Mouse (Mus musculus): ENCODE data around the gene Sf3a1. TPM values are rescaled to one million over a fixed set of nuclear protein-coding genes. Genes with fewer than 3 reads are reported as not detected.

Sf3a1 gene
- polyA plus RNA-seq, 1 experiment = 35.1 TPM

DNA sequence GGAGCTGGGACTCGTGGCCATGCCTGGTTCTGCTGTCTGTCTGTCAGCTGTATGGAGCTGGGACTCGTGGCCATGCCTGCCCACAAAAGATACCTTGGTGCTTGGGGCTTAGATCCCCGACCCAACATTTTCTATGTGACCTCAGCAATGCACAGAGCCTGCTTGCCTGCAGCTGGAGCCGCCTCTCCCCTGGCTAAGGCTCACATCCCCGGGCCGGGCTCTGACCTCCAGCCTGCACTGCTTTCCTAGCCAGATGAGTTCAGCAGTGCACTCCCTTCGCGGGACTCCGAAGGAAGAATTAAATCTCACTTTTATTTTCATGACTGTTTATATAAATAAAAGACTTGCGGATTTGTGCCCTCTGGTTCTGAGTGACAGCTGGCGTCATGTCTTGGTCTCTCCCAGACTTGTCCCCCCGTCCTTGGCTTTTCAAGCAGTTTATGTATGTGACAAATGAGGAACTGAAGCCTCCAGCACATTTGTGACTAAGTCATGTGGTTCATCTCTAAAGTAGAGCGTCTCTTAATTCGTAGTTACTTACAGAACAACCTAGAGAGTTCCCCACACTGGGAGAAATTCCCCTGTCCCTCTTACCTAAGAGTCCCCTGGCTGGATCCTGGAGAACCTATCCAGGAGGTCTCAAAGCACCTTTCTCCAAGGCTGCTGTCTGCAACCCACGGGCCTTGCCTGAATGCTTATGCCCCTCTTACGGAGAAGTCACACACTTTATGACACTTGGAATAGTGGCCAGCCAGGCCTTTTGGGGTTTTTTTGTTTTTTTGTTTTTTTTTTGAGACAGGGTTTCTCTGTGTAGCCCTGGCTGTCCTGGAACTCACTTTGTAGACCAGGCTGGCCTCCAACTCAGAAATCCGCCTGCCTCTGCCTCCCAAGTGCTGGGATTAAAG, 62.1 kb downstream of the Sf3a1 start:
- no peak overlapping the region for H3K4me3 ChIP-seq (ENCODE audit: control insufficient read depth, low read depth, low read length)
- H3K4me1 ChIP-seq (ENCODE audit: control insufficient read depth, insufficient read depth, low read length) = peaks cover 16% of the 10 kb centered on the region
- no peak overlapping the region for H3K27ac ChIP-seq (ENCODE audit: control insufficient read depth, insufficient read depth, low read depth, low read length)
- TF ChIP-seq CTCF (IDR thresholded peaks at IDR 0.05; ENCODE audit: control insufficient read depth, insufficient read depth, insufficient replicate concordance, low read depth, low read length) (no peak), POLR2A (IDR thresholded peaks at IDR 0.05; ENCODE audit: control insufficient read depth, low read depth, low read length) (no peak)
- H3K36me3 ChIP-seq (ENCODE audit: control insufficient read depth, insufficient read depth, low read length) = no peaks in the 10 kb centered on the region
- no peaks in the 10 kb centered on the region for H3K27me3 ChIP-seq (ENCODE audit: control insufficient read depth, insufficient read depth, low read length)

GRCm38 (mm10) chr11:4223393-4224188, 63.4 kb downstream of the Sf3a1 start:
- Histone ChIP-seq H3K4me1 (ENCODE audit: control insufficient read depth, insufficient read depth, low read length) (peaks cover 8% of the 10 kb centered on the region), H3K4me3 (ENCODE audit: control insufficient read depth, low read depth, low read length) (no peak overlapping the region), H3K27ac (ENCODE audit: control insufficient read depth, insufficient read depth, low read depth, low read length) (no peak overlapping the region), H3K27me3 (ENCODE audit: control insufficient read depth, insufficient read depth, low read length) (no peaks in the 10 kb centered on the region), H3K36me3 (ENCODE audit: control insufficient read depth, insufficient read depth, low read length) (no peaks in the 10 kb centered on the region)
- TF ChIP-seq CTCF (IDR thresholded peaks at IDR 0.05; ENCODE audit: control insufficient read depth, insufficient read depth, insufficient replicate concordance, low read depth, low read length) (no peak), POLR2A (IDR thresholded peaks at IDR 0.05; ENCODE audit: control insufficient read depth, low read depth, low read length) (no peak)

DNA sequence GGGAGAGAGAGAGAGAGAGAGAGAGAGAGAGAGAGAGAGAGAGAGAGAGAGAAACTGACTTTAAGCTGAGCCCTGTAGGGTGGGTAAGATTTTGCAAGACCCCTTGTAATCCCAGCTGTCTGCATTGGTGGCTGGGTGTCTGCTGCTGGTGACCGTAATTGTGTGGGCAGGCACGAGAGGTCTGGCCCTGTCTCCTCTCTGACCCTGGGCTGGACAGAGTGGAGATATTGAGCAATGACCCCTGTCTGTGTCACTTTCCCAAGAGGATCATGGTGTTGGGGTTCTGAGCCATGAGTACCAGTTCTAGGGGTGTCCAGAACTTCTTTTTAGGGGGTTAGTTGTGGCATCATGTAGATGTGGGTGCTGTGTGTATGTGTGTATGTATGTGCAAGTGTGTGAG, 64.1 kb downstream of the Sf3a1 start:
- H3K27ac ChIP-seq (ENCODE audit: control insufficient read depth, insufficient read depth, low read depth, low read length) = no peak overlapping the region
- no peak overlapping the region for H3K4me3 ChIP-seq (ENCODE audit: control insufficient read depth, low read depth, low read length)

GRCm38 (mm10) chr11:4226569-4227325, 66.6 kb downstream of the Sf3a1 start:
- no peak for TF ChIP-seq CTCF (IDR thresholded peaks at IDR 0.05; ENCODE audit: control insufficient read depth, insufficient read depth, insufficient replicate concordance, low read depth, low read length)
- no peak for TF ChIP-seq POLR2A (IDR thresholded peaks at IDR 0.05; ENCODE audit: control insufficient read depth, low read depth, low read length)
- H3K4me1 ChIP-seq (ENCODE audit: control insufficient read depth, insufficient read depth, low read length) = peaks cover 5% of the 10 kb centered on the region
- H3K27ac ChIP-seq (ENCODE audit: control insufficient read depth, insufficient read depth, low read depth, low read length) = no peak overlapping the region
- H3K27me3 ChIP-seq (ENCODE audit: control insufficient read depth, insufficient read depth, low read length) = no peaks in the 10 kb centered on the region
- H3K36me3 ChIP-seq (ENCODE audit: control insufficient read depth, insufficient read depth, low read length) = no peaks in the 10 kb centered on the region
- H3K4me3 ChIP-seq (ENCODE audit: control insufficient read depth, low read depth, low read length) = no peak overlapping the region

More for the DNA sequence above, 64.1 kb downstream of the Sf3a1 start:
- no peak for TF ChIP-seq POLR2A (IDR thresholded peaks at IDR 0.05; ENCODE audit: control insufficient read depth, low read depth, low read length)
- TF ChIP-seq CTCF (IDR thresholded peaks at IDR 0.05; ENCODE audit: control insufficient read depth, insufficient read depth, insufficient replicate concordance, low read depth, low read length) = no peak
- Histone ChIP-seq H3K36me3 (ENCODE audit: control insufficient read depth, insufficient read depth, low read length) (no peaks in the 10 kb centered on the region), H3K4me1 (ENCODE audit: control insufficient read depth, insufficient read depth, low read length) (peaks cover 8% of the 10 kb centered on the region), H3K27me3 (ENCODE audit: control insufficient read depth, insufficient read depth, low read length) (no peaks in the 10 kb centered on the region)

GRCm38 (mm10) chr11:4228463-4228862, 68.3 kb downstream of the Sf3a1 start:
- no peak overlapping the region for H3K27ac ChIP-seq (ENCODE audit: control insufficient read depth, insufficient read depth, low read depth, low read length)
- no peaks in the 10 kb centered on the region for H3K36me3 ChIP-seq (ENCODE audit: control insufficient read depth, insufficient read depth, low read length)
- H3K4me3 ChIP-seq (ENCODE audit: control insufficient read depth, low read depth, low read length) = no peak overlapping the region
- TF ChIP-seq CTCF (IDR thresholded peaks at IDR 0.05; ENCODE audit: control insufficient read depth, insufficient read depth, insufficient replicate concordance, low read depth, low read length) = no peak
- no peak for TF ChIP-seq POLR2A (IDR thresholded peaks at IDR 0.05; ENCODE audit: control insufficient read depth, low read depth, low read length)
- H3K27me3 ChIP-seq (ENCODE audit: control insufficient read depth, insufficient read depth, low read length) = no peaks in the 10 kb centered on the region
- H3K4me1 ChIP-seq (ENCODE audit: control insufficient read depth, insufficient read depth, low read length) = peaks cover 5% of the 10 kb centered on the region

DNA sequence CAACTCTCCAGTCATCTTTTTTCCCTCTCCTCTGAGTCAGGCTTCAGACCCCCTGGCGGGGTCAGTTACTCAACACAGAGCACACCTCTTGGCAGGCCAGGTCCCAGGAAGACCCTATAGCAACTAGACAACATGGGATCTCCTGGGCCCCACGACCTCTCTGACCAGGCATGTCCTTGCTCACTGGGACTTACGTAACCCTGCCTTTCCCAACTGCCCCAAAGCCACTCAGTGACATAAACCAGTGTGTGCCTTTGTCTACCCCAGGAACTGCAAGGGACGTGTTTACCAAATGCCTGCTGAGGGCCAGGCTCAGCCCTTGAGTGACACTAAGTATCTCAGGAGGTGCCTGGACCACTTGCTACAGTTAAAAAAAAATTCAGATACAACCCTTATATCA, 69.7 kb downstream of the Sf3a1 start:
- H3K4me3 ChIP-seq (ENCODE audit: control insufficient read depth, low read depth, low read length) = no peak overlapping the region; the same call in 1 of the 2 replicates
- H3K27me3 ChIP-seq (ENCODE audit: control insufficient read depth, insufficient read depth, low read length) = no peaks in the 10 kb centered on the region
- no peaks in the 10 kb centered on the region for H3K36me3 ChIP-seq (ENCODE audit: control insufficient read depth, insufficient read depth, low read length)
- TF ChIP-seq CTCF (IDR thresholded peaks at IDR 0.05; ENCODE audit: control insufficient read depth, insufficient read depth, insufficient replicate concordance, low read depth, low read length) (no peak), POLR2A (IDR thresholded peaks at IDR 0.05; ENCODE audit: control insufficient read depth, low read depth, low read length) (no peak; the same call in 1 of the 2 replicates)
- peaks cover 5% of the 10 kb centered on the region for H3K4me1 ChIP-seq (ENCODE audit: control insufficient read depth, insufficient read depth, low read length)
- no peak overlapping the region for H3K27ac ChIP-seq (ENCODE audit: control insufficient read depth, insufficient read depth, low read depth, low read length)

Measured in testis, adult 2 months (tissue).